Mouse (Mus musculus) embryonic facial prominence, embryonic 14.5 days (tissue): ENCODE measurements around the gene Phtf2. TPM values are rescaled to one million over a fixed set of nuclear protein-coding genes. Genes with fewer than 3 reads are reported as not detected.

Source experiments
- ATAC-seq: fragments of 200-750 bp; cut with Nextera tagmentation; 2 replicates; pipeline ENCODE4 v1.8.0; 2017; ENCODE audit warnings: low read depth, moderate number of reproducible peaks, moderate TSS enrichment
- DNase-seq: peaks from one replicate; pipeline ENCODE4 v3.0.0-alpha.2; 2015; ENCODE audit warnings: low spot score
- H3K27ac ChIP-seq: fragments of 300-500 bp; sonication (generic); replicated peaks from 2 replicates; pipeline ENCODE4 v1.5.1; 2014; ENCODE audit warnings: low read depth, mild to moderate bottlenecking, low read length, moderate library complexity
- H3K27me3 ChIP-seq: fragments of 300-500 bp; sonication (generic); replicated peaks from 2 replicates; pipeline ENCODE4 v1.6.1; 2014; ENCODE audit warnings: low read length; ENCODE audit not compliant: control insufficient read depth, insufficient read depth
- H3K36me3 ChIP-seq: fragments of 300-500 bp; sonication (generic); 2 replicates; pipeline ENCODE4 v1.6.1; 2014; ENCODE audit warnings: low read length, mixed read lengths; ENCODE audit not compliant: control insufficient read depth, insufficient read depth
- H3K4me1 ChIP-seq: fragments of 300-500 bp; sonication (generic); 2 replicates; pipeline ENCODE4 v1.6.1; 2014; ENCODE audit warnings: antibody characterized with exemption, low read length; ENCODE audit not compliant: control insufficient read depth, insufficient read depth
- H3K4me2 ChIP-seq: fragments of 300-500 bp; sonication (generic); 2 replicates; pipeline ENCODE4 v1.6.1; 2014; ENCODE audit warnings: low read depth, mild to moderate bottlenecking, low read length, moderate library complexity, mixed read lengths
- H3K4me3 ChIP-seq: fragments of 300-500 bp; sonication (generic); 2 replicates; pipeline ENCODE4 v1.5.1; 2014; ENCODE audit warnings: low read depth, mild to moderate bottlenecking, low read length
- H3K9ac ChIP-seq: fragments of 300-500 bp; sonication (generic); 2 replicates; pipeline ENCODE4 v1.6.1; 2014; ENCODE audit warnings: low read depth, mild to moderate bottlenecking, low read length, moderate library complexity, mixed read lengths
- H3K9me3 ChIP-seq: fragments of 300-500 bp; sonication (generic); 2 replicates; pipeline ENCODE4 v1.6.1; 2016; ENCODE audit warnings: low read length; ENCODE audit not compliant: control insufficient read depth
- WGBS: fragments of 180-500 bp; shearing (Covaris S2); extraction: QIAGEN DNeasy Blood & Tissue Kit; methylation state at CpG from one replicate; pipeline ENCODE4 v1.1.7; 2014; 5-methylcytosine and 5-hydroxymethylcytosine counted together
- polyA plus RNA-seq: library from polyadenylated mRNA; unstranded; fragments of >200 nt; fragmentation: Nextera tagmentation; extraction: Ambion mirVana; gene quantifications from 2 replicates; pipeline ENCODE4 v1.2.1, GENCODE M21; 2014

Phtf2 gene
- polyA plus RNA-seq, 1 experiment from 2014 or later: 23.0 TPM

DNA sequence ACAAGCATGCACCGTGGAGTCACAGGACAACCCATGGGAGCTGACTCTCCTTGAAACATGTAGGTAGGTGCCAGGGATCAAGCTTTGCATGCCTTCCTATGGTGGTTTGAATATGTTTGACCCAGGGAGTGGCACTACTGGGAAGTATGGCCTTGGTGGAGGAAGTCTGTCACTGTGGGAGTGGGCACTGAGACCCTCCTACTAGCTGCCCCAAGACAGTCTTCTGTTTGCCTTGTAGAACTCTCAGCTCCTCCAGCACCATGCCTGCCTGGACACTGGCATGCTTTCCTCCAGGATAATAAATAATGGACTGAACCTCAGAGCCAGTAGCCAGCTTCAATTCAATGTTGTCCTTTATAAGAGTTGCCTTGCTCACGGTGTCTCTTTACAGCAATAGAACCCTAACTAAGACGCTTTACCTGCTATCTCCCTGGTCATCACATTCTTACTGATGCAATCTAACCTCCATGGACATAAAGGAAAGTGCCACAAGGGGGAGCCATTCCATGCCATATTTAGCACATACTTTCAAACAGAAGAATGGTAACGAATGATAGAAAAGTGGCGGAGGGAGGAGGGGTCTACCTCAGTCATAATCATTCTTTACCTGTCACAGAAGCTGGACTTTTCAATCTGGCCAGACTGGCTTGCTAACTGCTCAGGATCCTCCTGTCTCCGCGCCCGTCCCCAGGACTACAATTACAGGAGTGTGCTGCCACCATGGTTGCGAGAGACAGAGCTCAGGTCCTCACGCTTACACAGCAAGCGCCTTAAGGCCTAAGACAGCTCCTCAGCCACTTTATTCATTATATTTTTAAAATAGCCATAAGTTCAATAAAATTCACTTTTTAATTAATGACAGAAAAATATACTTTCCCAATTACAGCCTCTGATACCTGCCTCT lies 31.7 kb upstream of the Phtf2 start:
- Histone ChIP-seq H3K4me2 (no peak overlapping the region), H3K27ac (no peak overlapping the region), H3K36me3 (no peaks in the 10 kb centered on the region), H3K4me1 (no peaks in the 10 kb centered on the region), H3K9ac (no peak overlapping the region), H3K27me3 (no peaks in the 10 kb centered on the region), H3K9me3 (no peaks in the 10 kb centered on the region), H3K4me3 (no peak overlapping the region)
- WGBS: 71% methylated on average over 11 of the region's 11 CpGs
- DNase-seq: peak; percentile 73
- ATAC-seq: 0 out of 2 replicates have a peak, but pooled peaks have one; percentile 44

DNA sequence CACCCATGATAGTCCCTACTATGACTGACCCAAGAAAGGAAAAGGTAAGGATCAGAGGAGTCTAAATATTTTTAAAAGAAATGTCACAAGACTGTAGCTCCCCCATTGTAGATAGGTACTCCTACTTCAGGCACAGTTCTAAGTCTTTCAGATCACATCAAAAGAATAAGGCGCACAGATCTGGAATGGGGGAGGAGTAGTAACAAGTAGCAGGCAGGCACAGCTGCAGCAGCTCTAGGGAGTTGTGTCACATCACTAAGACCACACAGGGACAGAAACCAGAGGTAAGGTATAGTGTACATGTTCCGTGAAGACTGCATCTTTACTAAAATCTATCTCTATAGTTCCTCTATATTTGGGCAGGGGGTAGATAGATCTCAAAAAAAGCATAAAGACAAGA lies 29.8 kb upstream of the Phtf2 start:
- DNase-seq (no peak), ATAC-seq (no peak)
- WGBS: 77% methylated on average over 2 of the region's 2 CpGs
- Histone ChIP-seq H3K27ac (no peak overlapping the region), H3K4me2 (no peak overlapping the region), H3K9me3 (no peaks in the 10 kb centered on the region), H3K4me1 (no peaks in the 10 kb centered on the region), H3K9ac (no peak overlapping the region), H3K4me3 (no peak overlapping the region), H3K27me3 (no peaks in the 10 kb centered on the region), H3K36me3 (peaks cover 7% of the 10 kb centered on the region; the same call in 1 of the 2 replicates)

DNA sequence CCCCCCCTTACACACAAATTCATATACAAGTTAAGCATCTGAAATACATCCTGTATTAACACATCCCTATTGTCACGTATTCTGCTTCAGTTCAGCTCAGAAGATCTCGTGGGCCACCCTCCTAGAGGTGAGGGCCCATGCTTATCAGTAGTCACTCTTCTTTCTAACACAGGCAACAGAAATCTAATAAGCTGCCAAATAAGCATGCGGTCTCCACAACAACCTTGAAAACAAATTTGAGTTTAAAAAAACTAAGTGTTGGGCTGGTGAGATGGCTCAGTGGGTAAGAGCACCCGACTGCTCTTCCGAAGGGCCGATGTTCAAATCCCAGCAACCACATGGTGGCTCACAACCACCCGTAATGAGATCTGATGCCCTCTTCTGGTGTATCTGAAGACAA lies 24.3 kb upstream of the Phtf2 start:
- ATAC-seq (no peak), DNase-seq (no peak)
- H3K9me3 ChIP-seq: no peaks in the 10 kb centered on the region
- H3K9ac ChIP-seq: no peak overlapping the region
- no peak overlapping the region for H3K4me3 ChIP-seq
- 92% methylated on average over 7 of the region's 7 CpGs for WGBS
- H3K36me3 ChIP-seq: peaks cover 24% of the 10 kb centered on the region
- no peaks in the 10 kb centered on the region for H3K4me1 ChIP-seq
- H3K27ac ChIP-seq: no peak overlapping the region
- H3K4me2 ChIP-seq: no peak overlapping the region
- H3K27me3 ChIP-seq: no peaks in the 10 kb centered on the region

DNA sequence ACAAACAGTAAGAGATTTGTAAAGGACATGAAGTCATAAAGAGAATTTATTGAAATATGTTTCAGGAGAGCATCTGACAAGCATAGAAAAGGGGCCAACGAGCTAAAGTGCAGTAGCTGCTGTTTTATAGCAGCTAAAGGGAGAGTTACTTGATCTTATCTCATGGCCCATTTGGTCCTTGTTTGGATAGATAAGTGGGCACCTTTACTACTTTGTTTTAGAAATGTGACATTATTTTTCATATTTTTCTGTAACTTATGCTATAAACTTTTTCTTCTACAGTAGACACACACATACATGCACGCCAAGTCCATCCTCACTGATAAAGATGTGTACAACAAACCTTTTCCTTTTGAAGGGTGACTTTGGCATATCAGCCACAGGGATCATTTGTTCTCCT lies 23.5 kb upstream of the Phtf2 start:
- H3K9me3 ChIP-seq: no peaks in the 10 kb centered on the region
- H3K9ac ChIP-seq: no peak overlapping the region
- H3K27ac ChIP-seq: no peak overlapping the region
- no peak overlapping the region for H3K4me3 ChIP-seq
- WGBS: 91% methylated on average over 2 of the region's 2 CpGs
- no peaks in the 10 kb centered on the region for H3K27me3 ChIP-seq
- H3K36me3 ChIP-seq: peaks cover 32% of the 10 kb centered on the region
- DNase-seq: no peak
- no peak for ATAC-seq
- no peaks in the 10 kb centered on the region for H3K4me1 ChIP-seq
- no peak overlapping the region for H3K4me2 ChIP-seq

DNA sequence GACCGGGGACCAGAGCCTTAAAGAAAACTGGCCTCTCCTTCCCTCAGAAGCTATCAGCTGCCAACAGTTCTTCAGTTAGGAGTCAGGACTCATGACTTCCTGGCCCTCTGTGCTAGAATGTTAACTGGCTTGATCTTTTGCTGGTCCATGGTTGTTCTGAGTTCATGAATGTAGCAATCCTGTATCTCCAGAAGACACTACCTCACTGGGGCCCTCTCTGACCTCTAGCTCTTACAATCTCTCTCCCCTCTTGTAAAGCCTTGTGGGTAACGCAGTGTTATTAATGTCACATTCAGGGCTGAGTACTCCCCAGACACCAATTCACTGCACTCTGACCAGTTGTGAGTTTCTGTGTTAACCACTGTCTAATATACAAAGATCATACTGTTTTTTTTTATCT lies 22.7 kb upstream of the Phtf2 start:
- ATAC-seq: no peak
- H3K36me3 ChIP-seq: peaks cover 36% of the 10 kb centered on the region
- H3K4me3 ChIP-seq: no peak overlapping the region
- H3K27ac ChIP-seq: no peak overlapping the region
- no peak overlapping the region for H3K4me2 ChIP-seq
- H3K4me1 ChIP-seq: no peaks in the 10 kb centered on the region
- no peaks in the 10 kb centered on the region for H3K27me3 ChIP-seq
- H3K9ac ChIP-seq: no peak overlapping the region
- DNase-seq: no peak
- H3K9me3 ChIP-seq: no peaks in the 10 kb centered on the region
- WGBS: 88% methylated on average over 2 of the region's 2 CpGs

DNA sequence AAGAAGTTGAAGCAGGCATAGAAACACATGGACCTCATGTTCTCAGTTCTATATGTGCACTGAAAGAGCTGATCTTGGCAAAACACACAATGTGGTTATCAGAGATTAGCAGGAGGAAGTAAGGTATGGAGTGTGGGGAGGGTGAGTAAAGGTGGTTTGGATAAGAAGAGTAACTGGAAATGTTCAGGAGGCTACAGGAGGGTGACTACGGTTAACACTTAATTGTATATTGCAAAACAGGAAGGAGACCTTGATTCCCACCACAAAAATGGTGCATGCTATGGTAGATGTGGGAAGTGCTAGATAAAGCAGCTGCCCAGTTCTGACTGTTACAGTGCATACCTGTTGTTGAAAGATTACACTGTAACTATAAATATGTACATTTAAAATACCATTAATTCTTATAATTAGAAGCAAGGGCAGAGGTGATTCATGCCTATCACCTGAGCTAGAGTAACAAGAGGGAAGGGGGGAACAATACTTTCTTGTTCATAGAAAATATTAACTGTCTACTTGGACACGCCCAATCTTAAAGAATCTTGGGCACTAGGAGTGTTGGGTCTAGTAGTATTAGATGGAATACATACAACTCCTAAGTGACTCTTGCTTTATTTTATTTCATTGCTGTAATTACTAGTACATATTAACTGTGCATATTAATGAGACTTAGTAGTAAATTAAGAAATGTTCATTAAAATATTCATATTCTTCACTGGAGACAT lies 15.7 kb upstream of the Phtf2 start:
- Histone ChIP-seq H3K9me3 (no peaks in the 10 kb centered on the region), H3K36me3 (peaks cover 47% of the 10 kb centered on the region), H3K4me2 (no peak overlapping the region), H3K27ac (no peak overlapping the region), H3K9ac (no peak overlapping the region), H3K27me3 (no peaks in the 10 kb centered on the region), H3K4me1 (no peaks in the 10 kb centered on the region), H3K4me3 (no peak overlapping the region)
- ATAC-seq (no peak), DNase-seq (no peak)
- WGBS: 86% methylated on average over 2 of the region's 2 CpGs

DNA sequence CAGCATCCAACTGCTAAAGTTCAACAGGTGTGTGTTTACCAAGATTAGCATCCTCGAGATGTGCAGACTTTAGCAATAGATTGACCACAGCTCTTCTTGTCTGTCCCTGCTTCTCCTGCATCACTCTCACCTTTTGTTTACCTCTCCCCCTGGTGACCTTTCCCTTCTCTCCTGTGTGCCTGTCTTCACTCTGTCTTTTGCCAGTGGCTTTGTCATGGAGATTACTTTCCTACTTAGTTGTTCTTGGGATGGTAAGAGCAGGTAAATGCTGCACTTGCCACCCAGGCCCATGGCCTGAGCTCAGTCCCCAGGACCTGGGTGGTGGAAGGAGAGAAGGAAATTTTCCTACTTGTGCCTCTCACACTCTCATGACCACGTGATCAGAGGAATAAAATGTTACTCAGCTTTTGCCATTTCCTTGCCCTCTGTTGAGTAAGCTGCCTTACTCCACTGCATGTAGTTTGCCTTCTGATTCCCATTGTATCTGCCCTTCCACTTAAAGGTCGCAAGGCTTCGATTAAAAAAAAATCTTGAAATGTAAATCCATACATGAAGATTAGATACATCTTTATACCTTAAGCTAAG lies 2.2 kb upstream of the Phtf2 start:
- no peak overlapping the region for H3K27ac ChIP-seq
- H3K9ac ChIP-seq: no peak overlapping the region
- no peak for DNase-seq
- no peak overlapping the region for H3K4me2 ChIP-seq
- H3K4me3 ChIP-seq: no peak overlapping the region
- H3K27me3 ChIP-seq: no peaks in the 10 kb centered on the region
- no peak for ATAC-seq
- H3K36me3 ChIP-seq: peaks cover 17% of the 10 kb centered on the region
- peaks cover 19% of the 10 kb centered on the region for H3K4me1 ChIP-seq
- H3K9me3 ChIP-seq: no peaks in the 10 kb centered on the region
- WGBS: 84% methylated on average over 4 of the region's 4 CpGs

DNA sequence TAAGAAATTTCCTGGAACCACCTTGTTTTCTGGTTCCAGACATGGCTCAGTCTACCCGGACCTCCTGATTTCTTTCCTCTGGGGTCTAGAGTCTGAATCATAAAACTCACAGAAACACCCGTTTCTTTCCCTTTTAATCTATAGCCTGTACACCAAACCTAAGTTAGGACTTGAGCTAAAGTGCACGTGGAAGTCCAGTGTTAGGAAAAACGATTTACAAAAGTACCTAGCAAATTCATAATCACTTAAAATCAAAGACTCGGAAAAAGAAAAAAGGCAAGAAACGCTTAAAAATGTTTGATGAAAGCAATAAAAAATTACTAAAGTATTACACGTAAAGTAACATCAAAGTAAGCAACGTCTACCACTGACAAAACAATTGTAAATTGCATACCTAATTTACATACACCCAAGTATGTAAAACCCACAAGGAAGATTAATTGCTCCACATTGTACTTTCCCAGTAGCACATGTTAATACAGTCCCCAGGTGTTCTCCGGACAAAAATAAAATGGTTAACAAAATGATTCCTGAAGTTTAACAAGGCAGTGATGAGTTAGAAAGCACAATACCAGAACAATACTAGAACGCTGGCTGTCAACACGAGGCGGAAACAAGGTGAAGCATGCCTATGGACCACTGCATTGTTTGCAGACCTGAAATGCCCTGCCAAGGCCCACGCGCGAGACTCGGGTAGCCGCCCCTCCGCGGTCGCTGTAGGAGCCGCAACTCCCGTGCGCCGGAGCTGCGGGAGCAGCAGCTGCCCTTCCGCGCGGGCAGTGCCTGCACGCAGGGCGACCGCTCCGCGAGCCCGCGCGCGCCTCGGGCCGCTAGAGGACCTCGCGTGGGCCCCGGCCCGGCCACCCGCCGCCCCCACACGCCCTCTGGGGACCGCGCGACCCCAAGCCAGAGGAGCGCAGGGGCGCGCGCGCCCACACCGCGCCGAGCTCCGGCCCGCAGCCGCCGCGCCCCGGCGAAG lies 838 bp downstream of the Phtf2 start:
- Histone ChIP-seq H3K4me2 (peak overlapping the region; percentile 57), H3K36me3 (peaks cover 4% of the 10 kb centered on the region; the same call in 1 of the 2 replicates), H3K9me3 (no peaks in the 10 kb centered on the region), H3K4me3 (peak overlapping the region; percentile 84), H3K27ac (peak overlapping the region; percentile 92), H3K4me1 (peaks cover 19% of the 10 kb centered on the region), H3K9ac (peak overlapping the region; percentile 86), H3K27me3 (no peaks in the 10 kb centered on the region)
- DNase-seq: peak; percentile 63
- ATAC-seq: no peak; the same call in 1 of the 2 replicates
- WGBS: 2% methylated on average over 32 of the region's 64 CpGs
